Mouse (Mus musculus): ENCODE measurements around the gene Tma16.

The Tma16 gene

GRCm38 (mm10) chr8:66486084-66486763 is at the start of gene Tma16:
Gene Tma16 (minus strand): TSS chr8:66486530.
- DNase-seq (ENCODE audit: low read depth, low spot score): peak; percentile 52

GRCm38 (mm10) chr8:66520576-66520975 is 34.2 kb upstream of the Tma16 start:
- DNase-seq (ENCODE audit: low read depth, low spot score): no peak

GRCm38 (mm10) chr8:66519149-66519548 is 32.8 kb upstream of the Tma16 start:
- no peak for DNase-seq (ENCODE audit: low read depth, low spot score)

- DNase-seq (ENCODE audit: low read depth, low spot score): no peak
Observed at GRCm38 (mm10) chr8:66511537-66511936, 25.2 kb upstream of the Tma16 start, which contains the start of gene Tktl2. Gene Tktl2 (plus strand): TSS chr8:66511756.

GRCm38 (mm10) chr8:66503381-66503780 is 17.1 kb upstream of the Tma16 start:
- DNase-seq (ENCODE audit: low read depth, low spot score): no peak

GRCm38 (mm10) chr8:66496998-66497577 is 10.8 kb upstream of the Tma16 start:
- peak; percentile 9 for DNase-seq (ENCODE audit: low read depth, low spot score)

GRCm38 (mm10) chr8:66495726-66496125 is 9.4 kb upstream of the Tma16 start:
- DNase-seq (ENCODE audit: low read depth, low spot score): peak; percentile 6

- no peak for DNase-seq (ENCODE audit: low read depth, low spot score)
Observed at GRCm38 (mm10) chr8:66494496-66494895, 8.2 kb upstream of the Tma16 start.

GRCm38 (mm10) chr8:66490624-66491023 is 4.3 kb upstream of the Tma16 start:
- DNase-seq (ENCODE audit: low read depth, low spot score): no peak

GRCm38 (mm10) chr8:66488556-66488955 is 2.2 kb upstream of the Tma16 start:
- no peak for DNase-seq (ENCODE audit: low read depth, low spot score)

GRCm38 (mm10) chr8:66476880-66477279 is 9.4 kb downstream of the Tma16 start:
- no peak for DNase-seq (ENCODE audit: low read depth, low spot score)

- DNase-seq (ENCODE audit: low read depth, low spot score): no peak
Observed at GRCm38 (mm10) chr8:66469821-66470220, 16.5 kb downstream of the Tma16 start.

- DNase-seq (ENCODE audit: low read depth, low spot score): no peak
Observed at GRCm38 (mm10) chr8:66457057-66457456, 29.3 kb downstream of the Tma16 start.

GRCm38 (mm10) chr8:66450691-66451090 is 35.6 kb downstream of the Tma16 start:
- no peak for DNase-seq (ENCODE audit: low read depth, low spot score)

- no peak for DNase-seq (ENCODE audit: low read depth, low spot score)
Observed at GRCm38 (mm10) chr8:66445351-66445750, 41.0 kb downstream of the Tma16 start.

GRCm38 (mm10) chr8:66444141-66444540 is 42.2 kb downstream of the Tma16 start:
- DNase-seq (ENCODE audit: low read depth, low spot score): no peak

- no peak for DNase-seq (ENCODE audit: low read depth, low spot score)
Observed at GRCm38 (mm10) chr8:66442778-66443177, 43.6 kb downstream of the Tma16 start.

- DNase-seq (ENCODE audit: low read depth, low spot score): no peak
Observed at GRCm38 (mm10) chr8:66441123-66441522, 45.2 kb downstream of the Tma16 start.

GRCm38 (mm10) chr8:66438468-66438867 is 47.9 kb downstream of the Tma16 start:
- DNase-seq (ENCODE audit: low read depth, low spot score): no peak

GRCm38 (mm10) chr8:66437929-66438328 is 48.4 kb downstream of the Tma16 start:
- no peak for DNase-seq (ENCODE audit: low read depth, low spot score)

- no peak for DNase-seq (ENCODE audit: low read depth, low spot score)
Observed at GRCm38 (mm10) chr8:66436804-66437203, 49.5 kb downstream of the Tma16 start.

- DNase-seq (ENCODE audit: low read depth, low spot score): no peak
Observed at GRCm38 (mm10) chr8:66433577-66433976, 52.8 kb downstream of the Tma16 start.

GRCm38 (mm10) chr8:66430639-66431038 is 55.7 kb downstream of the Tma16 start:
- DNase-seq (ENCODE audit: low read depth, low spot score): no peak
